Mouse (Mus musculus) hindbrain, embryonic 14.5 days (tissue): ENCODE measurements at regions not wholly inside any gene's neighbourhood (a gene's known extent, or its start where the extent isn't known, plus 50 kb on each side); places are given as distances from the start of the nearest gene placed in this dataset.

Source experiments
- ATAC-seq: fragments of 200-750 bp; cut with Nextera tagmentation; 2 replicates; pipeline ENCODE4 v1.8.0; 2017; ENCODE audit warnings: moderate number of reproducible peaks, mild to moderate bottlenecking, moderate TSS enrichment, moderate library complexity; ENCODE audit not compliant: low FRiP score
- DNase-seq: peaks from one replicate; pipeline ENCODE4 v3.0.0-alpha.2; 2015; ENCODE audit warnings: low spot score
- H3K27ac ChIP-seq: fragments of 300-500 bp; sonication (generic); 2 replicates; pipeline ENCODE4 v1.5.1; 2014; ENCODE audit warnings: mild to moderate bottlenecking, moderate library complexity
- H3K27me3 ChIP-seq: fragments of 300-500 bp; sonication (generic); 2 replicates; pipeline ENCODE4 v1.6.1; 2014; ENCODE audit warnings: mild to moderate bottlenecking, low read length, mixed read lengths; ENCODE audit not compliant: control insufficient read depth, insufficient read depth
- H3K36me3 ChIP-seq: fragments of 300-500 bp; sonication (generic); replicated peaks from 2 replicates; pipeline ENCODE4 v1.6.1; 2014; ENCODE audit not compliant: control insufficient read depth, insufficient read depth
- H3K4me1 ChIP-seq: fragments of 300-500 bp; sonication (generic); replicated peaks from 2 replicates; pipeline ENCODE4 v1.6.1; 2014; ENCODE audit warnings: antibody characterized with exemption, low read length, mixed read lengths; ENCODE audit not compliant: control insufficient read depth, insufficient read depth
- H3K4me2 ChIP-seq: fragments of 300-500 bp; sonication (generic); replicated peaks from 2 replicates; pipeline ENCODE4 v1.6.1; 2014; ENCODE audit warnings: mild to moderate bottlenecking, moderate library complexity
- H3K4me3 ChIP-seq: fragments of 300-500 bp; sonication (generic); replicated peaks from 2 replicates; pipeline ENCODE4 v1.5.1; 2014; ENCODE audit warnings: mild to moderate bottlenecking, low read length
- H3K9ac ChIP-seq: fragments of 300-500 bp; sonication (generic); 2 replicates; pipeline ENCODE4 v1.6.1; 2014
- H3K9me3 ChIP-seq: fragments of 300-500 bp; sonication (generic); 2 replicates; pipeline ENCODE4 v1.6.1; 2016; ENCODE audit warnings: low read length; ENCODE audit not compliant: control insufficient read depth
- WGBS: fragments of 180-500 bp; shearing (Covaris S2); extraction: QIAGEN DNeasy Blood & Tissue Kit; methylation state at CpG from one replicate; pipeline ENCODE4 v1.1.7; 2014; 5-methylcytosine and 5-hydroxymethylcytosine counted together

DNA sequence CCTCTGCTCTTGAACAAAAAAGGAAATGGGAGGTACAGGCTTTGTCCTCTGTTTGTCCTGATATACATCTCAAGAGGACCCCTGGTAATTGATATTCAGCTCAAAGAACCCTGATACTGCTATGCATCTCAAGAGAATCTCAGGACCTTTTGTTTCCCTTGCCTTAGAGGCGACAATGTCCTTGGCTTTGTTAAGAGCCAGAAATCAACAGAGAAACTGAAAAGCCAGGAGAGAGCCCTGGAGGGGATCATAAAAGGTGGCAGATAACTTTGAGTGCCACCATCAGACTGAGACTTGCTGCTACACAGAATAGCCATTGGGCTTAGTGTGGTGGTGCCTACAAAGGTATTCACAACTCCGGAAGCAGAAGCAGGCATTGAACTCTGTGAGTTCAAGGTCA is 74.3 kb upstream of the Gadd45a start:
- Histone ChIP-seq H3K36me3 (no peaks in the 10 kb centered on the region), H3K9ac (no peak overlapping the region), H3K27me3 (no peaks in the 10 kb centered on the region), H3K4me1 (0 out of 2 replicates have a peak, but pooled peaks cover 13% of the 10 kb centered on the region), H3K4me2 (no peak overlapping the region), H3K4me3 (no peak overlapping the region), H3K27ac (no peak overlapping the region), H3K9me3 (no peaks in the 10 kb centered on the region)
- DNase-seq (no peak), ATAC-seq (no peak)
- 58% methylated on average over 2 of the region's 2 CpGs for WGBS

DNA sequence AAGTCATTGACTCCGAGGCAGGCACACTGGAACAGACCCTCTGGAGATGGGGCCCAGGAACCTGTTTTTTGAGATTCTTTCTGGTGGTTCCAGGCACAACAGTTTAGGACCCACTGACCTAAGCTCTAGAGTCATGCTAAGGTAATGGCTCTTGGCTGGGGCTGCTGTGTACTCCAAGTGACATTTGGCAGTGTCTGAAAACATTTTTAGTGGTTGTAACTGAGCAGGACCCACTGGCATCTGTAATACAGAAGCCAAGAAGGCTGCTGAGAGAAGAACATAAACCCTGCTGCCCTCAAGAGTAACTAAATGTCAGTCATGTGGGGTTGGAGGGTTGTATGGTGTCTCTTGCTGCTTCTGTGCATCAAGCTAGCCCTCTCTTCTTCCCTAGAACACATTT is 73.1 kb upstream of the Gadd45a start:
- Histone ChIP-seq H3K9ac (no peak overlapping the region), H3K27ac (no peak overlapping the region), H3K27me3 (no peaks in the 10 kb centered on the region), H3K9me3 (no peaks in the 10 kb centered on the region), H3K36me3 (no peaks in the 10 kb centered on the region), H3K4me1 (0 out of 2 replicates have a peak, but pooled peaks cover 10% of the 10 kb centered on the region), H3K4me3 (no peak overlapping the region), H3K4me2 (no peak overlapping the region)
- no peak for ATAC-seq
- WGBS, result 88% methylated on average over 1 of the region's 1 CpGs
- no peak for DNase-seq

- no peak for DNase-seq
- ATAC-seq, result no peak
- Histone ChIP-seq H3K36me3 (no peaks in the 10 kb centered on the region), H3K27ac (no peak overlapping the region), H3K4me1 (0 out of 2 replicates have a peak, but pooled peaks cover 9% of the 10 kb centered on the region), H3K9me3 (no peaks in the 10 kb centered on the region), H3K27me3 (no peaks in the 10 kb centered on the region), H3K4me3 (no peak overlapping the region), H3K4me2 (no peak overlapping the region), H3K9ac (no peak overlapping the region)
- 60% methylated on average over 4 of the region's 4 CpGs for WGBS
Measured at GRCm38 (mm10) chr6:67109774-67110173, 72.5 kb upstream of the Gadd45a start.

DNA sequence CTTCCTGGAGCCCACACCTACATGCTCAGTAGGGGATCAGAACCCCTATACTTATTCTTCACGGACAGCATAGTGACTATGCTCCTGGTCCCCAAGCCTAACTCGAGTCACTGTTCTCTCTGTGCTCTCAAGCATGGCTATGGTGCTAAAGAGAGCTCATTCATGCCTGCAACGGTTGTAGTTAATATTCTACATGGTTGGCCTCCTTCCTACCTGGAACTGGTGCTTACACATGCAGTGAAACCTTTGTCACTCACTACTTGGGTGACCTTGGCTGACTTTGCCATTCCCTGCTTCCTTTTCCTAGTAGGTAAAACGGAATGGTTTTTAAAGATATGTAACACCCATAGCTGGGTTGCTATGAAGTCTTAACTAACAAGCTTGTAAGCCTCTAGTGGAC is 70.3 kb upstream of the Gadd45a start:
- Histone ChIP-seq H3K27me3 (no peaks in the 10 kb centered on the region), H3K9ac (no peak overlapping the region), H3K4me2 (no peak overlapping the region), H3K4me3 (no peak overlapping the region), H3K4me1 (no peaks in the 10 kb centered on the region), H3K9me3 (no peaks in the 10 kb centered on the region), H3K27ac (no peak overlapping the region), H3K36me3 (no peaks in the 10 kb centered on the region)
- WGBS, result 72% methylated on average over 4 of the region's 4 CpGs
- DNase-seq, result no peak
- no peak for ATAC-seq

DNA sequence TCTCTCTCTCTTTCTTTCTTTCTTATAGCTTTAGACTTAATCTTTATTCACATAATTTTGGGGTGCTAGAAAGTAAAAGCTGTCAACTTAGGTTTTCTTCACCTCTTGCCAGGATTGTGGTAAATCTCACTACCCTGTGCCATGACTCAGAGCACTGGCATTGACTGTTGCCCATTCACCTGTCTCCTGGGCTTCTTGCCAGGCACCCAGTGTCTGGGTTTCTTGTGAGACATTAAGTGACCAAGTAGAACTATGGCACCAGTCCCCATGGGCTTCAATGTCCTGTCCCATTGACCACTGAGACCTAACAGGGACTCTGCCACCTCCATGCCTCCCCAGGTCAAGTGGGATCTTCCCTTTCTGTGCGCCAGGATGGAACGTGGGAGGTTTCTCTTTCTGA is 69.2 kb upstream of the Gadd45a start:
- no peaks in the 10 kb centered on the region for H3K9me3 ChIP-seq

DNA sequence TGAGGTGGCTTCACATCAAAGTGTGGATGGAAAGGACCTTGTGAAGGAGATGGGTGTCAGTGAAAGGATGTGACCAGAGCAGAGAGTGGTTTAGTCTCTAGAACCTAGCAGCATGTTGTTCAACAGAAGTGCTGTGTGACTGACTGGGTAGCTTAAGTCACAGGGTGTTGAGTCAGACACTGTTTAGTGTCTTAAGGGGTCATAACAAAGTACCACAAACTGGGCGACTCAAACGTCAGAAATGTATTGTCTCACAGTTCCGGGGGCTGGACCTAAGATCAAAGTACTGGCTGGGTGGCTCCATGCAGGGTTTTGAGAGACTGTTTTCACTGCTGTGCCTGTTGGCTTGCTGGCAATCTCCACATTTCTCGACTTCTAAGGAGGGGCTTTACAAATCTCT is 68.1 kb upstream of the Gadd45a start:
- WGBS, result 7% methylated on average over 4 of the region's 4 CpGs

More for the DNA sequence above, 69.2 kb upstream of the Gadd45a start:
- H3K9ac ChIP-seq, result no peak overlapping the region
- H3K4me3 ChIP-seq, result no peak overlapping the region
- H3K27me3 ChIP-seq, result no peaks in the 10 kb centered on the region
- ATAC-seq (no peak), DNase-seq (no peak)
- WGBS, result 90% methylated on average over 2 of the region's 2 CpGs
- H3K4me1 ChIP-seq, result no peaks in the 10 kb centered on the region
- H3K4me2 ChIP-seq, result no peak overlapping the region
- no peak overlapping the region for H3K27ac ChIP-seq
- H3K36me3 ChIP-seq, result no peaks in the 10 kb centered on the region

GRCm38 (mm10) chr6:67104205-67104604 is 66.9 kb upstream of the Gadd45a start:
- H3K9me3 ChIP-seq, result no peaks in the 10 kb centered on the region
- H3K4me2 ChIP-seq, result no peak overlapping the region
- H3K27me3 ChIP-seq, result no peaks in the 10 kb centered on the region
- H3K4me1 ChIP-seq, result no peaks in the 10 kb centered on the region
- ATAC-seq, result no peak
- WGBS, result 90% methylated on average over 3 of the region's 3 CpGs
- no peak overlapping the region for H3K27ac ChIP-seq
- no peaks in the 10 kb centered on the region for H3K36me3 ChIP-seq
- H3K9ac ChIP-seq, result no peak overlapping the region
- DNase-seq, result no peak
- H3K4me3 ChIP-seq, result no peak overlapping the region

More for the DNA sequence above, 68.1 kb upstream of the Gadd45a start:
- no peak for DNase-seq
- no peak overlapping the region for H3K27ac ChIP-seq
- H3K9ac ChIP-seq, result no peak overlapping the region
- H3K9me3 ChIP-seq, result no peaks in the 10 kb centered on the region
- H3K36me3 ChIP-seq, result no peaks in the 10 kb centered on the region
- H3K4me1 ChIP-seq, result no peaks in the 10 kb centered on the region
- H3K4me3 ChIP-seq, result no peak overlapping the region
- no peaks in the 10 kb centered on the region for H3K27me3 ChIP-seq
- ATAC-seq, result no peak
- H3K4me2 ChIP-seq, result no peak overlapping the region

DNA sequence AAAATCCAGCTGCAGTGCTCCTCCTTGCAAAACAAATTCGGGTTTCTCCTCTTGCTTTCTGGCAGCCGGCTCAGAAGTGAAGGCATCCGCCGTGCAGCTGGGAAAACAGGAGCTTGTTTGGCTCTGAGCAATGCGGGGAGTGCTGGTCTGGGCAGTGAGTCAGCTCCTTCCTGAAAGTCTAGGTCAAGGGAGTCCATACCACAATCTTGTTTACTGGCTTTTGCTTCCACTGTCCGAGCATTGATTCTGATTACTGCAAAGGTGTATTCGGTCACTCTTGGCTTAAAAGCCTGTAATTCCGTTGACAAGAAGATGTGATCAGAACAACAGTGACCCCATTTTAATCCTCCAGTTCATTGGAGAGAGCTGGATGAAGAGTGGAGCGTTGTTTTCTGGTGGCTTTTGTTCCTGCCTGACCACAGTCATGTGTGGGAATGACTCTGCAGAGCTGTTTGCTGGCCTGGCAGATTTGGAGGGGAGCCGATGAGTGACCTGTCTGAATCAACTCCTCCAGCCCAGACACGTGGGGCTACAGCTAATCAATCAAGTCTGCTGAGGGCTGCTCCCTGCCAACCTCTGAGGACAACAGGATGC is 65.4 kb upstream of the Gadd45a start:
- H3K4me2 ChIP-seq, result no peak overlapping the region
- H3K27ac ChIP-seq, result no peak overlapping the region
- H3K27me3 ChIP-seq, result no peaks in the 10 kb centered on the region
- H3K9ac ChIP-seq, result no peak overlapping the region
- H3K4me3 ChIP-seq, result no peak overlapping the region
- no peaks in the 10 kb centered on the region for H3K4me1 ChIP-seq
- H3K36me3 ChIP-seq, result no peaks in the 10 kb centered on the region
- peak; percentile 59; the same call in 1 of the 2 replicates for ATAC-seq
- 58% methylated on average over 11 of the region's 11 CpGs for WGBS
- DNase-seq, result no peak
- no peaks in the 10 kb centered on the region for H3K9me3 ChIP-seq

DNA sequence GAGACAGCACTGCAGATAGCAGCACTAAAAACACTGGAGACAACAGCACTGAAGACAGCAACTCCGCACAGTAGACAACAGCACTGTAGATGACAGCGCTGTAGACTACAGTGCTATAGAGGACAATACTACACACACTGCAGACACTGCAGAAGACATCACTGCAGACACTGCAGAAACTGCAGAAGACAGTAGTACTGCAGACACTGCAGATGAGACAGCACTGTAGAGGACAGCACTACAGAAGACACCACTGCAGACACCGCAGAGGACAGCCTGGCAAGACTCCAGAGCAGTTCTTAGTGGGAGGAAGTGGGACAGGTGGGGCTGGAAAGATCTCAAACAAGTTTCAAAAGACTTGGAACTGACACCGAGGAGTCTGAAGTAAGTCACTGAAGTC is 64.8 kb upstream of the Gadd45a start:
- Histone ChIP-seq H3K4me1 (no peaks in the 10 kb centered on the region), H3K9ac (no peak overlapping the region), H3K36me3 (no peaks in the 10 kb centered on the region), H3K9me3 (no peaks in the 10 kb centered on the region), H3K4me3 (no peak overlapping the region), H3K27ac (no peak overlapping the region), H3K27me3 (no peaks in the 10 kb centered on the region), H3K4me2 (no peak overlapping the region)
- DNase-seq (no peak), ATAC-seq (0 out of 2 replicates have a peak, but pooled peaks have one; percentile 37)
- 87% methylated on average over 4 of the region's 4 CpGs for WGBS

DNA sequence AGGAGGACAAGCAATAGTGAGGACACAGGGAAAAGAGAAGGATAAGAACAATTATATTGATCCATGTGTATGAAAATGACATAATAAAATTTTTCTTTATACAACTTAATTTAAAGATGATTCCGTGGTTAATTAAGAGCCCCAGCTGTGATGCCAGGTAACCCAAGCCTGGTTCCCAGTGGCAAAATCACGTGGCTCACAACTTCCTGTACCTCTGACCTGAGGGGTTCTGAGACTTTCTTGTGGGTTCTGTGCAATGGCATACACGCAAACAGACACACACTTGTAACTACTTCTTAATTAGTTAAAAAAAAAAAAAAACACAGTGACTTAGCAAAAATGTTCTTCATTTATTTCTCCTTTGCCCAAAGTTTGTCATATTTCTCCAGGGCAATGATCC is 57.2 kb upstream of the Gadd45a start:
- Histone ChIP-seq H3K4me1 (no peaks in the 10 kb centered on the region), H3K36me3 (no peaks in the 10 kb centered on the region), H3K9me3 (no peaks in the 10 kb centered on the region), H3K4me2 (no peak overlapping the region), H3K4me3 (no peak overlapping the region), H3K27ac (no peak overlapping the region), H3K27me3 (no peaks in the 10 kb centered on the region), H3K9ac (no peak overlapping the region)
- ATAC-seq (no peak), DNase-seq (no peak)
- 88% methylated on average over 3 of the region's 3 CpGs for WGBS
